Mouse (Mus musculus): ENCODE results near the gene Serpina3a. TPM values are rescaled to one million over a fixed set of nuclear protein-coding genes. Genes with fewer than 3 reads are reported as not detected.

The Serpina3a gene
- total and polyA plus RNA-seq, 3 experiments, result 0.16 TPM; not detected in 2

DNA sequence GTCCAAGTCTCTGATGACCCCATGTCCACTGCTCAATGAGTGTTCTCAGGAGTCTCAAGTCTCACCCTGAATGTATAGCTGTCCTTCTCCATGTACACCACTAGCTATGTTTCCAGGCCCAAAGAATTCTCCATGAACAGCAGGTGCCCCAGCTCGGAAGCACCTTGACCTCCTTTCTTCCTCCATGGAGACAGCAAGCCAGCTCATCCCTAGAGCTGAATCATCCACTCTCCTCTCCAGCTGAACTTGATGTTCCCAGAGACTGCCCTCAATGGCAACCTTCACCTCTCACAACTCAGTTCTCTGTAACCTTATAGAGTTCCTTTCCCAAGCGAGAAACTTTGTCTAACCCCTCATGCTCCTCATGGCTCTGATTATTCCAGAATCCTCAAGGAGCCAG lies 33.0 kb downstream of the Serpina3a start:
- DNase-seq (ENCODE audit: low spot score), result no peak
- ATAC-seq (ENCODE audit: extremely low read depth, insufficient number of reproducible peaks, low FRiP score, poor library complexity, severe bottlenecking), result no peak
- Histone ChIP-seq H3K36me3 (replicated peaks) (no peaks in the 10 kb centered on the region), H3K4me3 (ENCODE audit: low read depth, low read length) (no peak overlapping the region), H3K4me1 (ENCODE audit: insufficient read depth, low read depth, low read length) (no peaks in the 10 kb centered on the region), H3K27me3 (ENCODE audit: insufficient read depth, low read length) (no peaks in the 10 kb centered on the region), H3K9me3 (replicated peaks) (peaks cover 72% of the 10 kb centered on the region)
- TF ChIP-seq GATA2 (IDR thresholded peaks at IDR 0.05; ENCODE audit: borderline replicate concordance, low read depth, low read length), result no peak

DNA sequence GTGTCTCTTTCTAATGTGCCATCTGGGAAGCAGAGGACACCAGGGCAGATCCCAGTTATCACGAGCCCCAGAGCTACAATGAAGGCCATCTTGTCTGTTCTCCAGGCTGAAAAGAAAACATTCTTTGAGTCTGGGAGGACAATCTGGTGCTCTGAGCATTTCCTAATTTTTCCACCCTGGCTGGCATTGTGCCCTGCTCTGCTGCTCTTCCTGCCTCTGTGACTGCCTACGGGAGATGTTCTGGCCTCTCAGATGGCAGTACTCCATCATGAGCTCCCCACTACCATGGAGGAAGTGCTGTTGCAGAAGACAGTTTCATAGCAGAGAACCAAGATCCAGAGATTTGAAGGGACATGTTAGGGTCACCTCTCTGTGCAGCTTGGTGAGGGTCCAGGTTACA lies 39.5 kb downstream of the Serpina3a start:
- Histone ChIP-seq H3K4me1 (ENCODE audit: insufficient read depth, low read depth, low read length) (no peaks in the 10 kb centered on the region), H3K27me3 (ENCODE audit: insufficient read depth, low read length) (no peaks in the 10 kb centered on the region), H3K36me3 (replicated peaks) (no peaks in the 10 kb centered on the region), H3K9me3 (replicated peaks) (peaks cover 76% of the 10 kb centered on the region), H3K4me3 (ENCODE audit: low read depth, low read length) (no peak overlapping the region)
- DNase-seq (ENCODE audit: low spot score) (no peak), ATAC-seq (ENCODE audit: extremely low read depth, insufficient number of reproducible peaks, low FRiP score, poor library complexity, severe bottlenecking) (no peak)
- TF ChIP-seq TAL1 (conservative IDR thresholded peaks at IDR 0.05; ENCODE audit: low read depth, low read length) (no peak), POLR2AphosphoS5 (IDR thresholded peaks at IDR 0.05; ENCODE audit: insufficient replicate concordance, low read depth, low read length) (no peak), GATA2 (IDR thresholded peaks at IDR 0.05; ENCODE audit: borderline replicate concordance, low read depth, low read length) (no peak), GATA1 (IDR thresholded peaks at IDR 0.05; ENCODE audit: borderline replicate concordance, low read length) (no peak)

DNA sequence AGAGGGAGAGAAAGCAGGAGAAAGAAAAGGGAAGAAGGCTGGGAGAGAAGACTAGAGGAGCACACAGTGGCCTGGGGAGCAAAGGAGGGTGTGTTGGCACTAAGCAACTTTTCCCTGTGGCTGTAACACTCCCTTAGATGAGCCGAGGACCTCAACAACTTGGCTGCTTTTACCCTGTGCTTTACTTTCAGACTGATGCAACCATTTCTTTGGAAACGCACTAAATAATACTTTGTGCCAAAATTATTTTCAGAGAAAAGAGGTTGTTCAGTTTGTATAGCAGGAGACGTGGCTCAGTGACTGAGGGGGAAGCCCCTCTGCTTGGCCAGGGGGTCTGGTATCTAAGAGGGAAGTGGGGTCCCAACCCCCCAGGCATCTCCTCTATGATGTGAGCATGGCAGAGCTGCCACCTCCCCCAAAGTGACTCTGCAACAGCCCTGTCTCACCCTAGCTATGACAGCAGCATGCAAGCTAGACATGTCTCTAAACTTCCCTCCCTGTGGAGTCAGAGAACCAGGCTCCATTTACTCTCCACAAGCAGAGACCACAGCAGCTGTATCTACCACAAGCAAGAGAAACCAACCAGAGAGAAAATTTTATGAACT lies 40.6 kb downstream of the Serpina3a start:
- no peak overlapping the region for H3K4me3 ChIP-seq (ENCODE audit: low read depth, low read length)
- peaks cover 66% of the 10 kb centered on the region for H3K9me3 ChIP-seq (replicated peaks)
- ATAC-seq (ENCODE audit: extremely low read depth, insufficient number of reproducible peaks, low FRiP score, poor library complexity, severe bottlenecking) (no peak), DNase-seq (ENCODE audit: low spot score) (no peak)
- no peaks in the 10 kb centered on the region for H3K4me1 ChIP-seq (ENCODE audit: insufficient read depth, low read depth, low read length)
- TF ChIP-seq GATA1 (IDR thresholded peaks at IDR 0.05; ENCODE audit: borderline replicate concordance, low read length) (no peak), GATA2 (IDR thresholded peaks at IDR 0.05; ENCODE audit: borderline replicate concordance, low read depth, low read length) (no peak)
- no peaks in the 10 kb centered on the region for H3K36me3 ChIP-seq (replicated peaks)
- no peaks in the 10 kb centered on the region for H3K27me3 ChIP-seq (ENCODE audit: insufficient read depth, low read length)

- peaks cover 64% of the 10 kb centered on the region for H3K9me3 ChIP-seq (replicated peaks)
- H3K4me1 ChIP-seq (ENCODE audit: insufficient read depth, low read depth, low read length), result no peaks in the 10 kb centered on the region
- ATAC-seq (ENCODE audit: extremely low read depth, insufficient number of reproducible peaks, low FRiP score, poor library complexity, severe bottlenecking), result no peak
- no peak within 1 kb of the TSS for H3K4me3 ChIP-seq (ENCODE audit: low read depth, low read length)
- no peak for DNase-seq (ENCODE audit: low spot score)
- no peaks in the 10 kb centered on the region for H3K36me3 ChIP-seq (replicated peaks)
- TF ChIP-seq GATA2 (IDR thresholded peaks at IDR 0.05; ENCODE audit: borderline replicate concordance, low read depth, low read length), result no peak
- TF ChIP-seq POLR2AphosphoS5 (IDR thresholded peaks at IDR 0.05; ENCODE audit: insufficient replicate concordance, low read depth, low read length), result no peak
- TF ChIP-seq GATA1 (IDR thresholded peaks at IDR 0.05; ENCODE audit: borderline replicate concordance, low read length), result no peak
- TF ChIP-seq CTCF (IDR thresholded peaks at IDR 0.05; ENCODE audit: low read depth, low read length), result no peak
- no peak for TF ChIP-seq TAL1 (conservative IDR thresholded peaks at IDR 0.05; ENCODE audit: low read depth, low read length)
- H3K27me3 ChIP-seq (ENCODE audit: insufficient read depth, low read length), result no peaks in the 10 kb centered on the region
These were observed 41.1 kb downstream of the Serpina3a start, which contains the start of gene Serpina3c for GRCm38 (mm10) chr12:104153656-104154055. Gene Serpina3c (minus strand): TSS chr12:104153870.

Other genes with a start within 250 kb of the Serpina3a start
- not detected in 2 replicates for gene Serpina1a, start 249.2 kb upstream of the Serpina3a start, total RNA-seq (2014; fragmentation: Nextera tagmentation)
- 0.22 TPM in 1 of 2 replicates, not detected in the other for gene Serpina1a, start 249.2 kb upstream of the Serpina3a start, total RNA-seq (2017)
- not detected in 2 replicates for gene Serpina1a, start 249.2 kb upstream of the Serpina3a start, polyA plus RNA-seq (2012)
- gene Serpina1c, start 207.8 kb upstream of the Serpina3a start, total RNA-seq (2014; fragmentation: Nextera tagmentation), result not detected in 2 replicates
- gene Serpina1c, start 207.8 kb upstream of the Serpina3a start, total RNA-seq (2017), result not detected in 2 replicates
- not detected in 2 replicates for gene Serpina1c, start 207.8 kb upstream of the Serpina3a start, polyA plus RNA-seq (2012)
- gene Serpina1e, start 153.7 kb upstream of the Serpina3a start, total RNA-seq (2014; fragmentation: Nextera tagmentation), result not detected in 2 replicates
- gene Serpina1e, start 153.7 kb upstream of the Serpina3a start, total RNA-seq (2017), result 0.12 TPM in 1 of 2 replicates, not detected in the other
- gene Serpina1e, start 153.7 kb upstream of the Serpina3a start, polyA plus RNA-seq (2012), result not detected in 2 replicates
- not detected in 2 replicates for gene Serpina11, start 122.8 kb upstream of the Serpina3a start, total RNA-seq (2014; fragmentation: Nextera tagmentation)
- not detected in 2 replicates for gene Serpina11, start 122.8 kb upstream of the Serpina3a start, total RNA-seq (2017)
- gene Serpina11, start 122.8 kb upstream of the Serpina3a start, polyA plus RNA-seq (2012), result not detected in 2 replicates
- gene Serpina9, start 99.0 kb upstream of the Serpina3a start, total RNA-seq (2014; fragmentation: Nextera tagmentation), result not detected in 2 replicates
- gene Serpina9, start 99.0 kb upstream of the Serpina3a start, total RNA-seq (2017), result 0.38 TPM in 1 of 2 replicates, not detected in the other
- not detected in 2 replicates for gene Serpina9, start 99.0 kb upstream of the Serpina3a start, polyA plus RNA-seq (2012)
- not detected in 2 replicates for gene Serpina12, start 68.3 kb upstream of the Serpina3a start, total RNA-seq (2014; fragmentation: Nextera tagmentation)
- gene Serpina12, start 68.3 kb upstream of the Serpina3a start, total RNA-seq (2017), result 0.05 and 0.06 TPM in 2 replicates
- not detected in 2 replicates for gene Serpina12, start 68.3 kb upstream of the Serpina3a start, polyA plus RNA-seq (2012)
- gene Serpina5, start 11.6 kb upstream of the Serpina3a start, total RNA-seq (2014; fragmentation: Nextera tagmentation), result not detected in 2 replicates
- not detected in 2 replicates for gene Serpina5, start 11.6 kb upstream of the Serpina3a start, total RNA-seq (2017)
- not detected in 2 replicates for gene Serpina5, start 11.6 kb upstream of the Serpina3a start, polyA plus RNA-seq (2012)
- gene Serpina3b, start 15.3 kb downstream of the Serpina3a start, total RNA-seq (2014; fragmentation: Nextera tagmentation), result not detected in 2 replicates
- gene Serpina3b, start 15.3 kb downstream of the Serpina3a start, total RNA-seq (2017), result 0.22 TPM in 1 of 2 replicates, not detected in the other
- not detected in 2 replicates for gene Serpina3b, start 15.3 kb downstream of the Serpina3a start, polyA plus RNA-seq (2012)
- gene Serpina3c, start 41.1 kb downstream of the Serpina3a start, total RNA-seq (2014; fragmentation: Nextera tagmentation), result not detected in 2 replicates
- 0.05 and 0.06 TPM in 2 replicates for gene Serpina3c, start 41.1 kb downstream of the Serpina3a start, total RNA-seq (2017)
- not detected in 2 replicates for gene Serpina3c, start 41.1 kb downstream of the Serpina3a start, polyA plus RNA-seq (2012)
- gene Serpina3f, start 101.8 kb downstream of the Serpina3a start, total RNA-seq (2014; fragmentation: Nextera tagmentation), result not detected in 2 replicates
- gene Serpina3f, start 101.8 kb downstream of the Serpina3a start, total RNA-seq (2017), result 0.06 and 0.22 TPM in 2 replicates
- not detected in 2 replicates for gene Serpina3f, start 101.8 kb downstream of the Serpina3a start, polyA plus RNA-seq (2012)
- gene Serpina3g, start 123.5 kb downstream of the Serpina3a start, total RNA-seq (2014; fragmentation: Nextera tagmentation), result not detected in 2 replicates
- 0.06 and 0.16 TPM in 2 replicates for gene Serpina3g, start 123.5 kb downstream of the Serpina3a start, total RNA-seq (2017)
- gene Serpina3g, start 123.5 kb downstream of the Serpina3a start, polyA plus RNA-seq (2012), result not detected in 2 replicates
- gene Serpina3i, start 150.4 kb downstream of the Serpina3a start, total RNA-seq (2014; fragmentation: Nextera tagmentation), result not detected in 2 replicates
- 0.11 TPM in 1 of 2 replicates, not detected in the other for gene Serpina3i, start 150.4 kb downstream of the Serpina3a start, total RNA-seq (2017)
- not detected in 2 replicates for gene Serpina3i, start 150.4 kb downstream of the Serpina3a start, polyA plus RNA-seq (2012)
- not detected in 2 replicates for gene Serpina3j, start 201.8 kb downstream of the Serpina3a start, total RNA-seq (2014; fragmentation: Nextera tagmentation)
- 0.27 TPM in 1 of 2 replicates, not detected in the other for gene Serpina3j, start 201.8 kb downstream of the Serpina3a start, total RNA-seq (2017)
- gene Serpina3j, start 201.8 kb downstream of the Serpina3a start, polyA plus RNA-seq (2012), result not detected in 2 replicates
- gene Serpina3k, start 225.8 kb downstream of the Serpina3a start, total RNA-seq (2014; fragmentation: Nextera tagmentation), result not detected in 2 replicates
- not detected in 2 replicates for gene Serpina3k, start 225.8 kb downstream of the Serpina3a start, total RNA-seq (2017)
- gene Serpina3k, start 225.8 kb downstream of the Serpina3a start, polyA plus RNA-seq (2012), result not detected in 2 replicates
- not detected in 2 replicates for gene Serpina3m, start 225.8 kb downstream of the Serpina3a start, total RNA-seq (2014; fragmentation: Nextera tagmentation)
- not detected in 2 replicates for gene Serpina3m, start 225.8 kb downstream of the Serpina3a start, total RNA-seq (2017)
- gene Serpina3m, start 225.8 kb downstream of the Serpina3a start, polyA plus RNA-seq (2012), result not detected in 2 replicates